Mouse (Mus musculus): ENCODE measurements around the gene Zfp663. TPM values are rescaled to one million over a fixed set of nuclear protein-coding genes. Genes with fewer than 3 reads are reported as not detected.

Zfp663 gene
- polyA plus RNA-seq, 1 experiment: not detected

GRCm38 (mm10) chr2:165316204-165316603, 52.3 kb downstream of the Zfp663 start:
- no peaks in the 10 kb centered on the region for H3K9me3 ChIP-seq

DNA sequence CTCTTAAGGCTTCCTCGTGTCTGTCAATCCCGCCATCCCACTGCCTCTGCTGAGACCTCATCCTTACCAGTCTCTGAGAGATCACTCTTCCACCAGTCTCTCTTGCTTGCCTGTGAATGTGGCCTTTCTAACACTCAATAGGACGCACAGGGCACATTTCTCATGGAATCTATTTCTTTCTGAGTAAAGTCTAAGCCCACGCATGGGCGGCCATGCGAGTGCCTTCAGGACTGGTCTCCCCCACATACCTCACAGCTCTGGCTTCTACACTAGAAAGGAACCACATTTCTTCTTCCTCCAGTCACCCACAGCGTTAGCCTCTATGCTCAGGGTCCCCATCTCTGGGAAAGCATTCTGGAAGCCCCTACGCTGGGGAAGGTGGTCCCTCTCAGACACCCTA, 54.3 kb downstream of the Zfp663 start:
- H3K36me3 ChIP-seq (replicated peaks; ENCODE audit: low read length): peaks cover 96% of the 10 kb centered on the region

More at GRCm38 (mm10) chr2:165316204-165316603, 52.3 kb downstream of the Zfp663 start:
- peaks cover 61% of the 10 kb centered on the region for H3K4me1 ChIP-seq
- H3K27me3 ChIP-seq (replicated peaks): no peaks in the 10 kb centered on the region
- TF ChIP-seq FLI1 (IDR thresholded peaks at IDR 0.05; ENCODE audit: low read length) (no peak), GATA1 (IDR thresholded peaks at IDR 0.05; ENCODE audit: borderline replicate concordance, low read length) (no peak)
- peaks cover 76% of the 10 kb centered on the region for H3K36me3 ChIP-seq (replicated peaks; ENCODE audit: low read length)
- H3K4me3 ChIP-seq (replicated peaks): no peak overlapping the region

GRCm38 (mm10) chr2:165312381-165312780, 56.1 kb downstream of the Zfp663 start:
- no peaks in the 10 kb centered on the region for H3K9me3 ChIP-seq
- no peak overlapping the region for H3K4me3 ChIP-seq (replicated peaks)
- H3K27me3 ChIP-seq (replicated peaks): no peaks in the 10 kb centered on the region
- H3K36me3 ChIP-seq (replicated peaks; ENCODE audit: low read length): peaks cover 99% of the 10 kb centered on the region
- no peak for TF ChIP-seq FLI1 (IDR thresholded peaks at IDR 0.05; ENCODE audit: low read length)
- no peak for TF ChIP-seq GATA1 (IDR thresholded peaks at IDR 0.05; ENCODE audit: borderline replicate concordance, low read length)
- peaks cover 27% of the 10 kb centered on the region for H3K4me1 ChIP-seq

More for the DNA sequence above, 54.3 kb downstream of the Zfp663 start:
- TF ChIP-seq FLI1 (IDR thresholded peaks at IDR 0.05; ENCODE audit: low read length): no peak
- TF ChIP-seq GATA1 (IDR thresholded peaks at IDR 0.05; ENCODE audit: borderline replicate concordance, low read length): no peak
- Histone ChIP-seq H3K4me3 (replicated peaks) (no peak overlapping the region), H3K4me1 (peaks cover 45% of the 10 kb centered on the region), H3K27me3 (replicated peaks) (no peaks in the 10 kb centered on the region), H3K9me3 (no peaks in the 10 kb centered on the region)

- Histone ChIP-seq H3K36me3 (replicated peaks; ENCODE audit: low read length) (peaks cover 100% of the 10 kb centered on the region), H3K27me3 (replicated peaks) (no peaks in the 10 kb centered on the region), H3K4me3 (replicated peaks) (no peak overlapping the region), H3K4me1 (peaks cover 19% of the 10 kb centered on the region), H3K9me3 (no peaks in the 10 kb centered on the region)
- TF ChIP-seq GATA1 (IDR thresholded peaks at IDR 0.05; ENCODE audit: borderline replicate concordance, low read length) (no peak), FLI1 (IDR thresholded peaks at IDR 0.05; ENCODE audit: low read length) (no peak)
Observed at GRCm38 (mm10) chr2:165311577-165311976, 57.0 kb downstream of the Zfp663 start.

- Histone ChIP-seq H3K4me1 (peaks cover 12% of the 10 kb centered on the region; the same call in 1 of the 2 replicates), H3K9me3 (no peaks in the 10 kb centered on the region), H3K36me3 (replicated peaks; ENCODE audit: low read length) (peaks cover 100% of the 10 kb centered on the region), H3K27me3 (replicated peaks) (no peaks in the 10 kb centered on the region), H3K4me3 (replicated peaks) (no peak overlapping the region)
- TF ChIP-seq FLI1 (IDR thresholded peaks at IDR 0.05; ENCODE audit: low read length): no peak
- no peak for TF ChIP-seq GATA1 (IDR thresholded peaks at IDR 0.05; ENCODE audit: borderline replicate concordance, low read length)
Observed at GRCm38 (mm10) chr2:165310818-165311425, 57.6 kb downstream of the Zfp663 start.

- peaks cover 100% of the 10 kb centered on the region for H3K36me3 ChIP-seq (replicated peaks; ENCODE audit: low read length)
Observed at GRCm38 (mm10) chr2:165307801-165308200, 60.7 kb downstream of the Zfp663 start.

DNA sequence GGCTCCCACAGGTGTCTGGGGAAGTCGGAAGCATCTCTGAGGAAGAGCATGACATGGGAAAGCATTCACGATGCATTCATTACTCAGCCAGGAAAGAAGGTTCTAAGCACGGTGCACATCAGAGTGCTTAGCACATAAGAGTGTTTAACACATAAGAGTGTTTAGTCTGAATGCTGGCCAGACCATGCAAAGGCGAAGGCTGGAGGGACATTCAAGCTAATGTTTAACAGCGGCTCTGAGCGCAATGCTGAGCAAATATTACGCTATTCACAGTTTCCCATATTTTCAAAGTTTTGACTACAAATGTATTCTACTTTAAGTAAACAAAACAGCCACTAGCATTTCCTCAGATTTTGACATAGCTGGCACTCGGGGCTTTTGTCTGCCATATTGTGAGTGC, 63.1 kb downstream of the Zfp663 start:
- Histone ChIP-seq H3K4me3 (replicated peaks) (no peak overlapping the region), H3K9me3 (peaks cover 6% of the 10 kb centered on the region), H3K27me3 (replicated peaks) (no peaks in the 10 kb centered on the region), H3K4me1 (no peaks in the 10 kb centered on the region; the same call in 1 of the 2 replicates), H3K36me3 (replicated peaks; ENCODE audit: low read length) (peaks cover 100% of the 10 kb centered on the region)
- no peak for TF ChIP-seq FLI1 (IDR thresholded peaks at IDR 0.05; ENCODE audit: low read length)
- no peak for TF ChIP-seq GATA1 (IDR thresholded peaks at IDR 0.05; ENCODE audit: borderline replicate concordance, low read length)

More at GRCm38 (mm10) chr2:165307801-165308200, 60.7 kb downstream of the Zfp663 start:
- no peak for TF ChIP-seq FLI1 (IDR thresholded peaks at IDR 0.05; ENCODE audit: low read length)
- peaks cover 7% of the 10 kb centered on the region; the same call in 1 of the 2 replicates for H3K4me1 ChIP-seq
- no peak overlapping the region for H3K4me3 ChIP-seq (replicated peaks)
- H3K9me3 ChIP-seq: peaks cover 6% of the 10 kb centered on the region
- no peaks in the 10 kb centered on the region for H3K27me3 ChIP-seq (replicated peaks)

DNA sequence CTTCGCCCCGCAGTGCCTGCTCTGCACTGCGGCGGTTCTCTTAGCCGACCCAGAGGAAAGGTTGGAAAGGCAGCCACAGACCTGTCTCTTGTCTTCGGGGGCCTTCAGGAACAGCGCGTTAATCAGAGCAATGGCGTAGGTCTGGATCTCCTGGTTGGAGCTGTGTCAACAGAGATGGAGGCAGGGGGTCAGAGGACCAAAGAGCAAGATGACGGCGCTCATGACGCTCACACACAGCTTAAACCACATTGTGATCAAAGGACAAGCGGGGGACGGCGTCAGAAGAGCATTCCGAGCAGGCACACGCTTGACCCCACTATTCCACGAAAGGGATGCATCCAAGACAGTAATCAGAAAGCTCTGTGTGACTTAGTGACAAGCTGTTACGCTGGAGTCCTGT, 63.7 kb downstream of the Zfp663 start:
- no peaks in the 10 kb centered on the region; the same call in 1 of the 2 replicates for H3K4me1 ChIP-seq
- no peak for TF ChIP-seq GATA1 (IDR thresholded peaks at IDR 0.05; ENCODE audit: borderline replicate concordance, low read length)
- no peak for TF ChIP-seq FLI1 (IDR thresholded peaks at IDR 0.05; ENCODE audit: low read length)
- peaks cover 100% of the 10 kb centered on the region for H3K36me3 ChIP-seq (replicated peaks; ENCODE audit: low read length)
- H3K9me3 ChIP-seq: peaks cover 6% of the 10 kb centered on the region
- H3K27me3 ChIP-seq (replicated peaks): no peaks in the 10 kb centered on the region
- H3K4me3 ChIP-seq (replicated peaks): no peak overlapping the region

DNA sequence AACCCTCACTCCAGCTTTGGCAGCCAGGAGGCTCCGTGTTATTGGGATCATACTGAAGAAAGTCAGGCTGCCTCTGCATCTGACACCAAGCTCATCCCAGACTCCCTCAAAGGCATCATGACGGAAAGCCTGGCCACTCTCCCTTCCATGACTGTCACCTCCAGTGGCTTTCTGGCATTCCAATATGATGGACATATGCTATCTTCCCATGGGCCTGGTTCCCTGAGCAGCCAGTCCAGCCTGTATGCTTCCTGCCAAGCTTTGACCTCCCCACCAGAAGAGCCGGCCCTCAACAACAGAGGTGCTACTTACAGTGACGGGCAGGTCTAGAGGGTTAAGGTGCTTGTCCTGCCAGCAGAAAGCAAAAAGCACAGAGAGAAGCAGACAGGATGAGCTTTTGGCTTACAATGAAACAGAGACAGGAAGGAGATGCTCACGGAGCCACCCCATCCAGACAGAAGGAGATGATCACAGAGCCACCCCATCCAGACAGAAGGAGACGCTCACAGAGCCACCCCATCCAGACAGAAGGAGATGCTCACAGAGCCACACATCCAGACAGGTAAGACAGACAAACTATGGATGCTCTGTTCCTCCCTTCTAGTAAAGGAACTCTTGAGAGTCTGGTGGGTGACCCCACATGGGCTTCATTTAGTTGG, 65.0 kb downstream of the Zfp663 start:
- no peak for TF ChIP-seq GATA1 (IDR thresholded peaks at IDR 0.05; ENCODE audit: borderline replicate concordance, low read length)
- TF ChIP-seq FLI1 (IDR thresholded peaks at IDR 0.05; ENCODE audit: low read length): no peak
- H3K36me3 ChIP-seq (replicated peaks; ENCODE audit: low read length): peaks cover 100% of the 10 kb centered on the region
- no peaks in the 10 kb centered on the region for H3K27me3 ChIP-seq (replicated peaks)
- no peak overlapping the region for H3K4me3 ChIP-seq (replicated peaks)
- peaks cover 4% of the 10 kb centered on the region; the same call in 1 of the 2 replicates for H3K4me1 ChIP-seq
- H3K9me3 ChIP-seq: peaks cover 6% of the 10 kb centered on the region

GRCm38 (mm10) chr2:165301409-165301808, 67.1 kb downstream of the Zfp663 start:
- peaks cover 4% of the 10 kb centered on the region; the same call in 1 of the 2 replicates for H3K4me1 ChIP-seq
- H3K36me3 ChIP-seq (replicated peaks; ENCODE audit: low read length): peaks cover 100% of the 10 kb centered on the region
- no peak for TF ChIP-seq GATA1 (IDR thresholded peaks at IDR 0.05; ENCODE audit: borderline replicate concordance, low read length)
- no peaks in the 10 kb centered on the region for H3K27me3 ChIP-seq (replicated peaks)
- H3K4me3 ChIP-seq (replicated peaks): no peak overlapping the region
- H3K9me3 ChIP-seq: peaks cover 6% of the 10 kb centered on the region

Other genes starting within 250 kb of the Zfp663 start
- 0.23 TPM in 1 of 2 replicates, not detected in the other for gene Cdh22, start 133.9 kb downstream of the Zfp663 start, polyA plus RNA-seq (2012; ENCODE audit: insufficient read depth, low replicate concordance)
- 55.8 and 62.9 TPM in 2 replicates for gene Slc35c2, start 80.9 kb downstream of the Zfp663 start, polyA plus RNA-seq (2012; ENCODE audit: insufficient read depth, low replicate concordance)
- gene Elmo2, start 42.2 kb downstream of the Zfp663 start, polyA plus RNA-seq (2012; ENCODE audit: insufficient read depth, low replicate concordance): 15.3 and 16.3 TPM in 2 replicates
- gene Zfp334, start 19.5 kb upstream of the Zfp663 start, polyA plus RNA-seq (2012; ENCODE audit: insufficient read depth, low replicate concordance): not detected in 2 replicates
- gene Ocstamp, start 31.7 kb upstream of the Zfp663 start, polyA plus RNA-seq (2012; ENCODE audit: insufficient read depth, low replicate concordance): 2.1 TPM in 1 of 2 replicates, not detected in the other
- not detected in 2 replicates for gene Slc13a3, start 104.5 kb upstream of the Zfp663 start, polyA plus RNA-seq (2012; ENCODE audit: insufficient read depth, low replicate concordance)
- 17.6 and 36.2 TPM in 2 replicates for gene Trp53rka, start 124.6 kb upstream of the Zfp663 start, polyA plus RNA-seq (2012; ENCODE audit: insufficient read depth, low replicate concordance)
- not detected in 2 replicates for gene Slc2a10, start 135.1 kb upstream of the Zfp663 start, polyA plus RNA-seq (2012; ENCODE audit: insufficient read depth, low replicate concordance)
- gene Eya2, start 226.3 kb upstream of the Zfp663 start, polyA plus RNA-seq (2012; ENCODE audit: insufficient read depth, low replicate concordance): 16.3 and 25.6 TPM in 2 replicates

Data from megakaryocyte, embryonic 14.5 days (primary cell).